Mouse (Mus musculus): ENCODE results near the gene Mink1.

- TF ChIP-seq ZC3H11A (IDR thresholded peaks at IDR 0.05; ENCODE audit: borderline replicate concordance, low read depth, low read length): no peak
- no peak for TF ChIP-seq MAFK (IDR thresholded peaks at IDR 0.05; ENCODE audit: insufficient read depth, low read depth, low read length)
- no peak for TF ChIP-seq CHD2 (IDR thresholded peaks at IDR 0.05; ENCODE audit: low read depth, low read length)
- no peak for TF ChIP-seq HCFC1 (IDR thresholded peaks at IDR 0.05; ENCODE audit: borderline replicate concordance, insufficient read depth, low read length)
- no peak for TF ChIP-seq ZNF384 (IDR thresholded peaks at IDR 0.05; ENCODE audit: low read depth, low read length)
These were observed 49.2 kb upstream of the Mink1 start for GRCm38 (mm10) chr11:70513520-70513919.

Measured in ES-E14 (cell line).